Mouse (Mus musculus) erythroblast, embryonic 14.5 days (primary cell): ENCODE data around the gene Slc16a5.

Source experiments
- GATA1 ChIP-seq: IDR thresholded peaks from 2 replicates; pipeline ENCODE4 v1.6.1; 2012; ENCODE audit warnings: low read length, inconsistent platforms, mixed read lengths
- TAL1 ChIP-seq: IDR thresholded peaks from 3 replicates; pipeline ENCODE4 v1.6.1; 2012; ENCODE audit warnings: low read length, inconsistent platforms, mixed read lengths

- TF ChIP-seq TAL1 (no peak), GATA1 (no peak)
These were observed 22.9 kb downstream of the Slc16a5 start for GRCm38 (mm10) chr11:115485155-115485554.
